Mouse (Mus musculus): ENCODE measurements around the gene Adcy5. TPM values are rescaled to one million over a fixed set of nuclear protein-coding genes. Genes with fewer than 3 reads are reported as not detected.

Gene Adcy5
- polyA plus RNA-seq (2015; fragmentation: Nextera tagmentation; extraction: Ambion mirVana), result 11.1 and 12.0 TPM in 2 replicates

GRCm38 (mm10) chr16:35154641-35155390 lies at the start of gene Adcy5:
Adcy5 (plus strand) TSS chr16:35154877.

Other genes starting within 250 kb of the Adcy5 start
- gene Hacd2, start 132.4 kb upstream of the Adcy5 start, polyA plus RNA-seq (2015; fragmentation: Nextera tagmentation; extraction: Ambion mirVana), result 177 and 202 TPM in 2 replicates
- 38.9 and 42.4 TPM in 2 replicates for gene Sec22a, start 209.0 kb downstream of the Adcy5 start, polyA plus RNA-seq (2015; fragmentation: Nextera tagmentation; extraction: Ambion mirVana)